In genomic region chr4:140408446-140408845, GRCm38 (mm10) we compare ENCODE assay signal across 25 mouse cellular contexts.
"Had no signal": no experiment of that assay in that cellular context is flagged by ENCODE, and none has a peak within 500 bp of the region (broad histone marks: within the 10 kb centered on the region; RNA-seq: fewer than 3 reads in every experiment).

No protein-coding gene starts in this region.

- DNase-seq: gastrocnemius, postnatal 14 days; gastrocnemius, postnatal 36 days; heart, adult 11 months; heart, adult 2 months; heart, postnatal 14 days; heart, postnatal 36 days; kidney, adult 11 months; kidney, adult 2 months; kidney, adult 9 months; kidney, postnatal 14 days; kidney, postnatal 36 days; layer of hippocampus, adult 9-11 months; layer of hippocampus, postnatal 36 days had no signal

- H3K36me3 ChIP-seq: heart, embryonic 13.5 days; heart, embryonic 15.5 days; hindbrain, embryonic 13.5 days; kidney, embryonic 15.5 days; limb, embryonic 13.5 days; limb, embryonic 15.5 days; liver, embryonic 12.5 days had no signal

- ATAC-seq: hindbrain, embryonic 16.5 days; intestine, embryonic 16.5 days; liver, embryonic 12.5 days had no signal

- H3K9ac ChIP-seq: heart, embryonic 13.5 days; heart, embryonic 15.5 days; hindbrain, embryonic 13.5 days; kidney, embryonic 15.5 days; limb, embryonic 13.5 days; limb, embryonic 15.5 days; liver, embryonic 12.5 days; liver, embryonic 14.5 days had no signal

- H3K27me3 ChIP-seq: heart, embryonic 13.5 days; heart, embryonic 15.5 days; hindbrain, embryonic 13.5 days; kidney, embryonic 15.5 days; limb, embryonic 13.5 days; limb, embryonic 15.5 days; liver, embryonic 12.5 days had no signal

- H3K27ac ChIP-seq: heart, adult 2 months; heart, embryonic 13.5 days; heart, embryonic 15.5 days; hindbrain, embryonic 13.5 days; kidney, embryonic 15.5 days; kidney, postnatal 0 days; limb, embryonic 13.5 days; limb, embryonic 15.5 days; liver, embryonic 12.5 days; liver, embryonic 14.5 days had no signal

- H3K4me2 ChIP-seq: heart, embryonic 11.5 days; heart, embryonic 13.5 days; heart, embryonic 15.5 days; hindbrain, embryonic 13.5 days; kidney, embryonic 15.5 days; limb, embryonic 13.5 days; limb, embryonic 15.5 days; liver, embryonic 12.5 days had no signal

- H3K4me3 ChIP-seq: heart, adult 2 months; heart, embryonic 13.5 days; heart, embryonic 15.5 days; hindbrain, embryonic 13.5 days; kidney, embryonic 15.5 days; limb, embryonic 13.5 days; limb, embryonic 15.5 days; liver, embryonic 12.5 days had no signal

- H3K4me1 ChIP-seq: heart, embryonic 15.5 days; limb, embryonic 13.5 days; limb, embryonic 15.5 days; liver, embryonic 12.5 days had no signal

- H3K9me3 ChIP-seq: heart, embryonic 13.5 days; heart, embryonic 15.5 days; hindbrain, embryonic 13.5 days; kidney, embryonic 15.5 days; limb, embryonic 13.5 days; limb, embryonic 15.5 days; liver, embryonic 12.5 days had no signal
